Comparison of ENCODE assay signal across 8 mouse cellular contexts in the genomic region with DNA sequence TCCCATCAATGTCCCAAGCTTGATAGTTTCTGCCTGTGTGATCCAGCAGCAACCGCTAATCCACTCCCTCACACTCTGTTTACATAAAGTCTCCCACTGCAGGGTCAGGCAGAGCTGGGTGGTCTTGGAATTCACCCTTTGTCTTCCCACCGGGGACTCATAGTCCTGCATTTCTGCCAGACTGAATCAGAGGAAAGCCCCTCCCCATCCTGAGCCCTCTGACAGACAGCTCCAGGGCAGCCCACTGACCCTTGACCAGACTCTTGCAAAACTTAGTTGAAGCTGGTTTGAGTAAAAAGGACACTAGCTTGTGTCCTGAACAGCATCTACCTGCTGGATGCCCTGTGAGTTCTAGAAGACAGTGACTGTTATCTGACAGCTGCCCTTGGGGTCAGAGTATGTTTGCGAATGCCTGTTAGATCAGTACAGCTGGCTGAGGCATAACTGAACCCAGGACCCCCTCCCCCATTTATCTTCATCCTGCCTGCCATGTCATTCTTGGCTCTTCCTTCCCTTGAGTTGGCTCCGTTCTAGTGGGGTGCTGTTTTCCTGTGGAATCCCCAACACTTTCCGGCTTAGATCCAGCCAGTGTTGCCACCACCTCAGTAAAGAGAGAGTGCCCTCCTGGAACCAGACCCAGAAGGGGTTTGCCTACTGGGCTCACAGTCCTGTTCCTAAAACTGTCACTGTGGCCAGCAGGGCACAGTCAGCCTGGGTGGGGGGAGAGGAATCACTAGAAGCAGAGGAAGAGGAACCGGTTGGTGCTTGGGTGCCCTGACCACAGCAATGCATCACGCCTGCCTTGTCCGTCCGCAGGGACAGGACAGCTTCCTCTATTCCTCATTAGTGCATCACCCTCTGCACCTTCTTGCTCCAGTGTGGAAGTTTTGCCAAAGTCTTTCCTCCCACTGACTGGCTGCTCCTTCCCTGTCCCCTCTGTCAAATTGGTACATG. TPM values are rescaled to one million over a fixed set of nuclear protein-coding genes. Genes with fewer than 3 reads are reported as not detected.
DNase-seq lines count a peak whose midpoint lies in the region; ATAC-seq and TF ChIP-seq lines count a peak whose summit lies in the region.

No protein-coding gene starts in this region.

- DNase-seq in left cerebral cortex, adult 2 months (ENCODE audit: extremely low spot score in 1 of 2, low spot score in 2 of 2), result no peak
- no peak for DNase-seq in left cerebral cortex, adult 9 months (ENCODE audit: low spot score in 2 of 2)
- peak; percentile 27 for DNase-seq in hindbrain, embryonic 11.5 days (ENCODE audit: low spot score)
- no peak for DNase-seq in limb, embryonic 14.5 days (ENCODE audit: low spot score)
- no peak for DNase-seq in layer of hippocampus, adult 18-20 months (ENCODE audit: low spot score in 2 of 2)
- DNase-seq in left cerebral cortex, postnatal 25 days (ENCODE audit: low spot score in 2 of 2), result no peak
- no peak for DNase-seq in ovary, postnatal 14 days (ENCODE audit: low spot score)

- WGBS in hindbrain, embryonic 11.5 days, result 56% methylated on average over 9 of the region's 9 CpGs
- WGBS in limb, embryonic 14.5 days, result 64% methylated on average over 9 of the region's 9 CpGs
- 61% methylated on average over 9 of the region's 9 CpGs for WGBS in olfactory bulb, adult 2 months

- TF ChIP-seq POLR2A in limb, embryonic 14.5 days (IDR thresholded peaks at IDR 0.05; ENCODE audit: borderline replicate concordance, extremely low read depth, insufficient read depth, insufficient read length), result no peak
- no peak for TF ChIP-seq POLR2A in olfactory bulb, adult 2 months (IDR thresholded peaks at IDR 0.05; ENCODE audit: insufficient read depth, low read depth, low read length)

- H3K9ac ChIP-seq in hindbrain, embryonic 11.5 days (ENCODE audit: low read depth, low read length), result peak overlapping the region; percentile 89
- no peak overlapping the region for H3K9ac ChIP-seq in limb, embryonic 14.5 days (ENCODE audit: low read depth, low read length, severe bottlenecking)

- intact Hi-C loops in left cerebral cortex, adult 2 months (cut with DNase I), result no loop called here
- intact Hi-C loops in left cerebral cortex, postnatal 25 days (cut with DNase I), result no loop called here

- no peak for TF ChIP-seq CTCF in left cerebral cortex, adult 2 months (IDR thresholded peaks at IDR 0.05)
- no peak for TF ChIP-seq CTCF in olfactory bulb, adult 2 months (IDR thresholded peaks at IDR 0.05; ENCODE audit: insufficient read depth, low read depth, low read length)

- no peak for ATAC-seq in hindbrain, embryonic 11.5 days (ENCODE audit: low FRiP score)
- no peak for ATAC-seq in limb, embryonic 14.5 days (ENCODE audit: low FRiP score, low read depth)

- no peaks in the 10 kb centered on the region for H3K9me3 ChIP-seq in hindbrain, embryonic 11.5 days (ENCODE audit: control insufficient read depth, low read length)
- no peaks in the 10 kb centered on the region for H3K9me3 ChIP-seq in limb, embryonic 14.5 days (ENCODE audit: control insufficient read depth, low read length)

- no peak overlapping the region for H3K27ac ChIP-seq in left cerebral cortex, adult 2 months
- no peak overlapping the region for H3K27ac ChIP-seq in hindbrain, embryonic 11.5 days (ENCODE audit: low read depth, low read length)
- H3K27ac ChIP-seq in limb, embryonic 14.5 days (replicated peaks; ENCODE audit: low read depth, low read length), result no peak overlapping the region
- H3K27ac ChIP-seq in olfactory bulb, adult 2 months (ENCODE audit: insufficient read depth, low read depth, low read length), result no peak overlapping the region

- H3K36me3 ChIP-seq in hindbrain, embryonic 11.5 days (ENCODE audit: control insufficient read depth, insufficient read depth, low read length), result peaks cover 14% of the 10 kb centered on the region
- peaks cover 40% of the 10 kb centered on the region for H3K36me3 ChIP-seq in limb, embryonic 14.5 days (ENCODE audit: control insufficient read depth, insufficient read depth, low read length)

- H3K4me3 ChIP-seq in left cerebral cortex, adult 2 months, result peak overlapping the region; percentile 91
- H3K4me3 ChIP-seq in hindbrain, embryonic 11.5 days (ENCODE audit: low read depth, low read length), result peak overlapping the region; percentile 94
- H3K4me3 ChIP-seq in limb, embryonic 14.5 days (replicated peaks; ENCODE audit: low read length), result peak overlapping the region; percentile 80
- 0 out of 2 replicates have a peak overlapping the region, but pooled peaks have one; percentile 7 for H3K4me3 ChIP-seq in olfactory bulb, adult 2 months (ENCODE audit: insufficient read depth, low read depth, low read length)

- H3K4me2 ChIP-seq in hindbrain, embryonic 11.5 days (replicated peaks; ENCODE audit: low read depth, low read length), result peak overlapping the region; percentile 94
- peak overlapping the region; percentile 83 for H3K4me2 ChIP-seq in limb, embryonic 14.5 days (replicated peaks; ENCODE audit: low read depth, low read length, severe bottlenecking)

- peaks cover 13% of the 10 kb centered on the region for H3K4me1 ChIP-seq in hindbrain, embryonic 11.5 days (replicated peaks; ENCODE audit: control insufficient read depth, insufficient read depth, low read length)
- H3K4me1 ChIP-seq in limb, embryonic 14.5 days (ENCODE audit: control insufficient read depth, insufficient read depth, low read length), result peaks cover 29% of the 10 kb centered on the region
- peaks cover 23% of the 10 kb centered on the region for H3K4me1 ChIP-seq in olfactory bulb, adult 2 months (ENCODE audit: control insufficient read depth, insufficient read depth, low read length)

- H3K27me3 ChIP-seq in hindbrain, embryonic 11.5 days (ENCODE audit: control insufficient read depth, insufficient read depth, low read length), result no peaks in the 10 kb centered on the region
- H3K27me3 ChIP-seq in limb, embryonic 14.5 days (ENCODE audit: control insufficient read depth, insufficient read depth, low read length), result no peaks in the 10 kb centered on the region

RNA-seq across cellular contexts. Expression of a gene that starts 2.3 kb away (rescaled TPM):
- 10 to 100 TPM; 85.5 to 87.4 TPM for total RNA-seq in left cerebral cortex, adult 2 months (2021)
- polyA plus RNA-seq in hindbrain, embryonic 11.5 days (2014; fragmentation: Nextera tagmentation; extraction: Ambion mirVana), result 29.6 and 34.9 TPM in 2 replicates
- polyA plus RNA-seq in limb, embryonic 14.5 days (2012; rRNA removed), result 57.6 and 66.1 TPM in 2 replicates
- polyA plus RNA-seq in limb, embryonic 14.5 days (2014; fragmentation: Nextera tagmentation; extraction: Ambion mirVana), result 19.3 and 19.4 TPM in 2 replicates
- not detected in 2 replicates for polyA plus RNA-seq in olfactory bulb, adult 2 months (2012; ENCODE audit: insufficient read depth, insufficient read length, low replicate concordance, missing spikeins)
- total RNA-seq in layer of hippocampus, adult 18-20 months (2021), result 10 to 100 TPM; 67.7 to 70.5 TPM
- total RNA-seq in left cerebral cortex, postnatal 25 days (2021), result 10 to 100 TPM; 89.9 to 93.5 TPM

RNA-seq across cellular contexts. Expression of a gene that starts 53.9 kb away (rescaled TPM):
- under 1 TPM in 1 of 2 experiments, not detected in 1; 0.21 TPM for total RNA-seq in left cerebral cortex, adult 2 months (2021)
- polyA plus RNA-seq in hindbrain, embryonic 11.5 days (2014; fragmentation: Nextera tagmentation; extraction: Ambion mirVana), result 0.17 and 0.19 TPM in 2 replicates
- not detected in 2 replicates for polyA plus RNA-seq in limb, embryonic 14.5 days (2012; rRNA removed)
- not detected in 2 replicates for polyA plus RNA-seq in limb, embryonic 14.5 days (2014; fragmentation: Nextera tagmentation; extraction: Ambion mirVana)
- not detected in 2 replicates for polyA plus RNA-seq in olfactory bulb, adult 2 months (2012; ENCODE audit: insufficient read depth, insufficient read length, low replicate concordance, missing spikeins)
- total RNA-seq in layer of hippocampus, adult 18-20 months (2021), result not detected
- not detected for total RNA-seq in left cerebral cortex, postnatal 25 days (2021)

RNA-seq across cellular contexts. Expression of a gene that starts 59.1 kb away (rescaled TPM):
- under 1 TPM; 0.98 to 1.00 TPM for total RNA-seq in left cerebral cortex, adult 2 months (2021)
- 0.08 and 0.13 TPM in 2 replicates for polyA plus RNA-seq in hindbrain, embryonic 11.5 days (2014; fragmentation: Nextera tagmentation; extraction: Ambion mirVana)
- polyA plus RNA-seq in limb, embryonic 14.5 days (2012; rRNA removed), result 3.8 and 5.9 TPM in 2 replicates
- 6.9 and 7.0 TPM in 2 replicates for polyA plus RNA-seq in limb, embryonic 14.5 days (2014; fragmentation: Nextera tagmentation; extraction: Ambion mirVana)
- polyA plus RNA-seq in olfactory bulb, adult 2 months (2012; ENCODE audit: insufficient read depth, insufficient read length, low replicate concordance, missing spikeins), result not detected in 2 replicates
- total RNA-seq in layer of hippocampus, adult 18-20 months (2021), result under 1 TPM; 0.33 to 0.72 TPM
- total RNA-seq in left cerebral cortex, postnatal 25 days (2021), result 1 to 10 TPM; 1.1 to 1.4 TPM

Comparison
In these comparisons a context has a peak if more than half of its experiments do, and no peak if none do; other contexts are left out.
1. H3K4me3 ChIP-seq: peak in every context shown above with its lines; median percentile 94 in hindbrain, embryonic 11.5 days; 91 in left cerebral cortex, adult 2 months; 80 in limb, embryonic 14.5 days; 7 in olfactory bulb, adult 2 months.